Mouse (Mus musculus) liver, embryonic 15.5 days (tissue): ENCODE results near the gene Hal. TPM values are rescaled to one million over a fixed set of nuclear protein-coding genes. Genes with fewer than 3 reads are reported as not detected.
A peak's percentile ranks its signal among the peaks of the same experiment; 100 is the strongest.

ENCODE experiments used
- ATAC-seq: fragments of 200-750 bp; cut with Nextera tagmentation; 2 replicates; pipeline ENCODE4 v1.8.0; 2017; ENCODE audit warnings: moderate number of reproducible peaks, mild to moderate bottlenecking, moderate library complexity; ENCODE audit not compliant: insufficient read depth
- H3K27ac ChIP-seq: fragments of 300-500 bp; sonication (generic); replicated peaks from 2 replicates; pipeline ENCODE4 v1.5.1; 2015; ENCODE audit warnings: mild to moderate bottlenecking, inconsistent platforms
- H3K27me3 ChIP-seq: fragments of 300-500 bp; sonication (generic); 2 replicates; pipeline ENCODE4 v1.6.1; 2015; ENCODE audit warnings: mild to moderate bottlenecking, inconsistent platforms
- H3K36me3 ChIP-seq: fragments of 300-500 bp; sonication (generic); replicated peaks from 2 replicates; pipeline ENCODE4 v1.6.1; 2015; ENCODE audit warnings: moderate library complexity, mild to moderate bottlenecking, inconsistent platforms
- H3K4me1 ChIP-seq: fragments of 300-500 bp; sonication (generic); replicated peaks from 2 replicates; pipeline ENCODE4 v1.6.1; 2015; ENCODE audit warnings: inconsistent platforms
- H3K4me2 ChIP-seq: fragments of 300-500 bp; sonication (generic); 2 replicates; pipeline ENCODE4 v1.6.1; 2015; ENCODE audit warnings: moderate library complexity, mild to moderate bottlenecking, inconsistent platforms
- H3K4me3 ChIP-seq: fragments of 300-500 bp; sonication (generic); replicated peaks from 2 replicates; pipeline ENCODE4 v1.5.1; 2015; ENCODE audit warnings: mild to moderate bottlenecking, inconsistent platforms
- H3K9ac ChIP-seq: fragments of 300-500 bp; sonication (generic); 2 replicates; pipeline ENCODE4 v1.6.1; 2015; ENCODE audit warnings: moderate library complexity, mild to moderate bottlenecking, inconsistent platforms
- H3K9me3 ChIP-seq: fragments of 300-500 bp; sonication (generic); replicated peaks from 2 replicates; pipeline ENCODE4 v1.6.1; 2016; ENCODE audit warnings: inconsistent platforms
- WGBS: fragments of 180-500 bp; shearing (Covaris S2); methylation state at CpG from one replicate; pipeline ENCODE4 v1.1.7; 2015; ENCODE audit warnings: mixed read lengths; ENCODE audit not compliant: insufficient replicate concordance; 5-methylcytosine and 5-hydroxymethylcytosine counted together
- polyA plus RNA-seq: library from polyadenylated mRNA; unstranded; fragments of >200 nt; fragmentation: Nextera tagmentation; extraction: Ambion mirVana; gene quantifications from 2 replicates; pipeline ENCODE4 v1.2.1, GENCODE M21; 2015

Hal gene
- polyA plus RNA-seq, 1 experiment from 2014 or later, result 7.7 TPM

DNA sequence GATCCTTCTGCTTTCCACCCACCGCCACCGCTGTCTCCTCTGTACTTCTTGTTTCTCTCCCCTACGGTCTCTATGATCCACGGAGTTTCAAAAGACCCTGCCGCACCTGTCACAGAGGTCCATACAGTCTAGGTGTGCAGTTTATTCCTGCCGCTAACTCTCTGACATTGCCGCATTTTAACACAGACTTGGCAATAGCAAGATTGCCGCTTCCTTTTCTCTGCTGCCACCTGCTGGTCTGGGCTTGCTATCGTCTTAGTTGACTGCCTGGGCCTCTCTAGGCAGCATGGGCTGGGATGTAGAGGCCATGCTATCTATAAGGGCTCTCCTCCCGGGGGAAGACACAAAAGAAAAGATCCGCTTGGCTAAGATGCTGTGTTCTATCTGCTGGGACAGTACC lies 17.2 kb upstream of the Hal start:
- H3K4me3 ChIP-seq, result no peak overlapping the region
- H3K27ac ChIP-seq, result no peak overlapping the region
- no peaks in the 10 kb centered on the region for H3K9me3 ChIP-seq
- 49% methylated on average over 11 of the region's 11 CpGs for WGBS
- no peaks in the 10 kb centered on the region for H3K27me3 ChIP-seq
- no peak overlapping the region for H3K9ac ChIP-seq
- peaks cover 86% of the 10 kb centered on the region for H3K36me3 ChIP-seq
- H3K4me1 ChIP-seq, result peaks cover 14% of the 10 kb centered on the region
- no peak overlapping the region for H3K4me2 ChIP-seq
- ATAC-seq, result no peak

DNA sequence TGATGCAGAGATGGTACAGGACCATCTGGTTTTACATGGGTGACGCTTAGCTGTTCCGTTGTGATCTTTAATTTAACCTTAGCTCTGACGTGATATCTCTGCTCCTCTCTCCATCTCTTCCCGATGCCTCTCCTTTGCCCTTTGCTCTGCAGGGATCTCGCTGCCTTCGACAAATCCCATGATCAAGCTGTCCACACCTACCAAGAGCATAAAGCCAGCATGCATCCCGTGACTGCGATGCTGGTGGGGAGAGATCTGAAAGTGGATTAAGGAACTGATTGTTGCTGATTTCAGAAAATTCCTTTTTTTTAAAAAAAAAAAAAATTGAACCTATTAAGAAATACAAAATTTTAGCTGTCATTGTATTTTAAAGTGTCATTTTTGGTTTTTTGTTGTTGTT lies 4.1 kb upstream of the Hal start:
- Histone ChIP-seq H3K9me3 (no peaks in the 10 kb centered on the region), H3K4me3 (no peak overlapping the region), H3K4me2 (no peak overlapping the region), H3K27ac (no peak overlapping the region), H3K27me3 (no peaks in the 10 kb centered on the region), H3K36me3 (peaks cover 54% of the 10 kb centered on the region), H3K9ac (no peak overlapping the region), H3K4me1 (peaks cover 25% of the 10 kb centered on the region)
- WGBS, result 79% methylated on average over 8 of the region's 8 CpGs
- ATAC-seq, result no peak

DNA sequence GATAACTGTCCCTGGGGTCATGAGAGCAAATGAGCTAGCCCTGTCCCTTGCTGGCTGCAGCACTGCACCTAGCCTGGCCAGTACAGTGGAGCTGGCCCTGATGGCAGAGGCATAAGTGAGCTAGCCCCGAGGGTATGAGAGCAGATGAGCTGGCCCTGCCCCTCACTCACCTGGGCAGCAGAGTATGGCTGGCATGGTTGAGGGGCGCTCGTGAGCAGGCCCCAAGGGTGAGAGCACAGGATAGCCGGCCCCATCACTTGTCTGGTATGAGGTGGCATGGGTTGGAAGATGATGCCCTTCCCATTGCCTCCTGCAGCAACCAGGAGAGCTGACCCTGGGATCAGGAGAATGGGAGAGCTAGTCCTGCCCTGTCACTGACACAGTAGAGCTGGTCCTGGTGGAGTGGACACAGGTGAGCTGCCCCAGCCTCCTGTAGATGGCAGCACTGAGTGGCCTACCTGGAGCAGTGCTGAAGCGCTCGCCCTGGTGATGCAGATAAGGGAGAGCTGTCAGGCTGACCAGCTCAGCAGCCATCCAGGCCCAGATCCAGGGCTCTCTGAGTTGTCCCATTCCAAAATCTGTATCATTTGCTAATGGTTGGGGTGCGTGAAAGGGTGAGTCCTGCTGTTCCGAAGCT lies 3.4 kb upstream of the Hal start:
- peaks cover 48% of the 10 kb centered on the region for H3K36me3 ChIP-seq
- WGBS, result 68% methylated on average over 8 of the region's 8 CpGs

DNA sequence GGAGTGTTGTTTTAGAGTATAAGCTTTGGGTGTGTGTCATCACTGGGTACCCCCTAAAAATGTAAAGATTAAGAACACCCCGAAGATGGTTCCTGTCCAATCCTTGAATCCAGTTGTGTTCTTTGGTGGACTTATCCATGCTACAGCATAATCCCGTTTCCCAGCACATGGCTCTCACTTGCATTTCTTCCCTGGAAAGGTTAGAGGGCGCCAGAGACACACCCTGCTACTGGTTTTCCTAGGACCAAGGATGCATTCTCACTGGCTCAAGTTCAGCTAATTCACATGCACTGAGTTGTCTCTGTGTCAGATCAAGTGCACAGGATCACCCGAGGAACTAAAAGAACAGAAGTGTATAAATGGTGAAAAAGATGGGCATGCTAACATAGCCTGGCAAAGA lies 1.9 kb upstream of the Hal start:
- ATAC-seq, result no peak
- H3K4me3 ChIP-seq, result no peak overlapping the region
- peaks cover 25% of the 10 kb centered on the region for H3K4me1 ChIP-seq
- no peak overlapping the region for H3K4me2 ChIP-seq
- H3K27me3 ChIP-seq, result no peaks in the 10 kb centered on the region
- H3K36me3 ChIP-seq, result peaks cover 33% of the 10 kb centered on the region
- H3K9me3 ChIP-seq, result no peaks in the 10 kb centered on the region
- 24% methylated on average over 4 of the region's 4 CpGs for WGBS
- H3K27ac ChIP-seq, result no peak overlapping the region
- no peak overlapping the region for H3K9ac ChIP-seq

More for the DNA sequence above, 3.4 kb upstream of the Hal start:
- Histone ChIP-seq H3K27me3 (no peaks in the 10 kb centered on the region), H3K4me1 (peaks cover 25% of the 10 kb centered on the region), H3K9me3 (no peaks in the 10 kb centered on the region), H3K27ac (no peak overlapping the region), H3K4me3 (no peak overlapping the region), H3K9ac (no peak overlapping the region), H3K4me2 (no peak overlapping the region)
- ATAC-seq, result peak; percentile 45

DNA sequence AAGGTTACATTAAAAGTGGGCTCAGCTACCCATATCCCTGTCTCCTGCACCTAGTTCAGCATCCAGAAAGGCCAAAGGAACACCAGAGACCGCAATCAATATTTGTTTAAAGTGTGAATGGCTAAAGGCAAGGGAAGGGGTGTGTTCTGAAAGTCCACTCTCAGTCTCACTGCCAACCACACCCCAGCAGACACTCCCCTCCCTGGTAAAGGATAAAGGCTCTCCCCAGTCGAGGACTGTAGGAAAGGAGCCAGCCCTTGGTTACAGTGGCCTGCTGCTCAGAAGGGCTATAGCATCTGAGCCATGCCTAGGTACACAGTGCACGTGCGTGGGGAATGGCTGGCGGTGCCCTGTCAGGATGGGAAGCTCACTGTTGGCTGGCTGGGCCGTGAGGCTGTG lies 259 bp downstream of the Hal start:
- ATAC-seq, result peak; percentile 49
- 59% methylated on average over 6 of the region's 6 CpGs for WGBS
- no peak overlapping the region for H3K9ac ChIP-seq
- H3K27ac ChIP-seq, result peak overlapping the region; percentile 72
- H3K4me3 ChIP-seq, result no peak overlapping the region
- H3K9me3 ChIP-seq, result no peaks in the 10 kb centered on the region
- peak overlapping the region; percentile 21 for H3K4me2 ChIP-seq
- H3K4me1 ChIP-seq, result peaks cover 25% of the 10 kb centered on the region
- peaks cover 12% of the 10 kb centered on the region; the same call in 1 of the 2 replicates for H3K36me3 ChIP-seq
- no peaks in the 10 kb centered on the region for H3K27me3 ChIP-seq

DNA sequence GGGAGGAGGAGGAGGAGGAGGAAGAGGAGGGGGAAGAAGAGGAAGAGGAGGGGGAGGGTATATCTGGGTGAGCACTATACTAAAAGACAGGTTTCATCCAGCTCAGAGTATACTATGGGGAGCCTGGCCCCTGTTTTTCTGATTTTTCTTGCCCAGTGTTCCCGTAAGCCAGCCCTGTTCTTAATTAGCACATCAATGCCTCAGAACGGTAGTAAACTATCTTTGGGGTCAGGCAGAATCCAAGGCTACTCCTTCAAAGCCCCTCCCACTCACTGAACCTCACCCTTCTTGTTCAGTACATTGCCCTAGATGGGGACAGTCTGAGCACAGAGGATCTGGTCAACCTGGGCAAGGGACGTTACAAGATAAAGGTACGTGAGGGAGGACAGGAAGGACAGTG lies 1.9 kb downstream of the Hal start:
- Histone ChIP-seq H3K27me3 (no peaks in the 10 kb centered on the region), H3K9me3 (no peaks in the 10 kb centered on the region), H3K4me3 (no peak overlapping the region), H3K36me3 (0 out of 2 replicates have a peak, but pooled peaks cover under 1% of the 10 kb centered on the region), H3K4me1 (peaks cover 25% of the 10 kb centered on the region), H3K4me2 (no peak overlapping the region), H3K9ac (no peak overlapping the region), H3K27ac (no peak overlapping the region)
- ATAC-seq, result no peak
- 59% methylated on average over 4 of the region's 4 CpGs for WGBS

DNA sequence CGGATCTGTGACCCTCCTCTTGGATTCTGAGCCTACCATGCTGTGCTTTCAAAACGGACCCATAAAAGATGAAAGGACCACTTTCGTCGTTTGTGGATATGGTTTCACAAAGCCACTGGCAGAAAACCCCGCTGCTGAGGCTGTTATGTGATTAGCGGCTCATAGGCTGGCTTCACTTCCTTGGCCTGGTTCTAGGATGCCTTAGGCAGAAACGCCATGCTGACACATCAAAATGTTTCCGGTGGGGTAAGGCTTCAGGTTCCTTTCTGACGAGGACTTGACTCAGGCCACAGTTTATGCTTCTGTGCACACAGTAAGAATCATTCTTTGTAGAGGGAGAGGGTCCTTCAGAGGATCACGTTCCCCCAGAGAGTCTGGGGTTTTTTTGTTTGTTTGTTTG lies 12.3 kb downstream of the Hal start:
- Histone ChIP-seq H3K4me1 (no peaks in the 10 kb centered on the region), H3K27me3 (no peaks in the 10 kb centered on the region), H3K9me3 (no peaks in the 10 kb centered on the region), H3K4me3 (no peak overlapping the region), H3K4me2 (no peak overlapping the region), H3K27ac (no peak overlapping the region), H3K36me3 (no peaks in the 10 kb centered on the region), H3K9ac (no peak overlapping the region)
- WGBS, result 49% methylated on average over 10 of the region's 10 CpGs
- ATAC-seq, result no peak

DNA sequence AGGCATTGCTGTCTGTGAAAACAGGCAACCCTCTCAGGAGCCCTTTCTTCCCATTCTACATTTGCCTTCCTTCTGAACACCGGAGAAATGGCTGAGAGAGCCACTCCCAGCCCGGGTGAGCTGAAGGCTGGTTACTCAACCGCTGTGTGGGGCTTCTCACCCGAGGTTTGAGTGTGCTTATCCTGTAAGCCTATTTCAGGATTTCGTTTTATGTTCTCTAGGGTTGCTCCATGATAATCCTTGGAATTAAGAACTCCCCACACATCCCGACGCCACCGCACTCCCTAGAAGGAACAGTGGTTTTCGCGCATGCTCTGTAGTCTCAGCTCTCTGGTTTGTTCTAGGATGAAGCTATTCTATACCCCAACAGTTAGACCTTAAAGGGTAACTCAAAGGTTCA lies 12.8 kb downstream of the Hal start:
- no peak for ATAC-seq
- H3K4me2 ChIP-seq, result no peak overlapping the region
- no peaks in the 10 kb centered on the region for H3K9me3 ChIP-seq
- no peaks in the 10 kb centered on the region for H3K4me1 ChIP-seq
- no peak overlapping the region for H3K9ac ChIP-seq
- 70% methylated on average over 10 of the region's 10 CpGs for WGBS
- no peak overlapping the region for H3K27ac ChIP-seq
- no peaks in the 10 kb centered on the region for H3K27me3 ChIP-seq
- H3K36me3 ChIP-seq, result no peaks in the 10 kb centered on the region
- H3K4me3 ChIP-seq, result no peak overlapping the region

DNA sequence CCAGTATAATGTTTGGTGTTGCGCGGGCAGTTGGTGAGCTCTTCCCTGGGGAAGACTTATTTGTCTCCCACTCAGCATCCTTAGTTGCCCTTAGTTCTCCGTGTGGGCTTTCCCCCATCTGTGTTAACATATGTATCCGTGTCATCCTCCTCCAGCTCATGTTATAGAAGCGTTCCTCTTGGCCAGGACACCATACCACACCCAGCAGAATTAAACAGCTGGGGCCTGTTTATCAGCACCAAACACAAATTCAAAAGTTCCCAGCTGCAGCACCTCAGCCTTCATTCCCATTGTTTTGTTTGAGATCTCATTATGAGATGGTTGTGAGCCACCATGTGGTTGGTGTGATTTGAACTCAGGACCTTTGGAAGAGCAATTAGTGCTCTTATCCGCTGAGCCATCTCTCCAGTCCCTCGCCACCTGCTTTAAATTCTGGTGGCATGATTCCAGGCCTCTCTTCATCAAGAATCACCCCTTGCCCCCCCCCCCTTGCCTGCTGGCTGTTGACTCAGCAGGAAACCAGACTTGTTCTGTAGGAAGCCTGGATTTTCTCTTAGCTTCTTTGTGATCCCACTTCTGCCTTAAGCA lies 19.9 kb downstream of the Hal start:
- WGBS, result 69% methylated on average over 7 of the region's 7 CpGs
- Histone ChIP-seq H3K27me3 (no peaks in the 10 kb centered on the region), H3K9me3 (no peaks in the 10 kb centered on the region), H3K4me2 (no peak overlapping the region), H3K4me1 (no peaks in the 10 kb centered on the region), H3K4me3 (no peak overlapping the region), H3K9ac (no peak overlapping the region), H3K36me3 (no peaks in the 10 kb centered on the region), H3K27ac (no peak overlapping the region)
- no peak for ATAC-seq

DNA sequence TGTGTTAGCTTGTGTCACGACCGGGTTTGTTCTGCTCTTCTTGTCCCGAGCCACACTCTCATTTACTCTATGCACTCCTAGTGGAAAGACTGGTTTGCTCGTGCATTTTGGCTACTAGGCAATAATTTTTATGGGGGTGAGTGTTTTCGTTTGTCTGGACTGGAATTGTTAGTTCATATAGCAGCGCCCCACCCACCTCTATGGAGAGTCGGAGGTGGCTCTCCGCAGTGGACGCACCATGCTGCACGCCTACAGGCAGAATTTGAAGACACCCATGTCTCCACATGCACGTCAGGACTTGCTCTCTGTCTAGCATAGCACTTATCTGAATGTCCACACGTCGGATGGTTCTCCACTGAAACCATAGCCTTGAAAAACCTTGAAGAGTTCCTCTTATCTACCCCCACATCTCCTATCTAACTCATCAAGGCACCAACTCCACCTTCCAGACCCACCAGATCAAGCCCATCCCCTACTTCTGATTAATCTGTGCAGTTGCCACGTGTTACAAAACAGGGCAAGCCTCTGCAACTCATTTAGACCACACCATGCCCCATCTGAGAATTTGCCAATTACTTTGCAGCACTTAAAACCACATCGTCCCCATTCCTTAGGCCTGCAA lies 21.1 kb downstream of the Hal start:
- no peaks in the 10 kb centered on the region for H3K36me3 ChIP-seq
- no peaks in the 10 kb centered on the region for H3K9me3 ChIP-seq
- H3K4me2 ChIP-seq, result no peak overlapping the region
- H3K4me3 ChIP-seq, result no peak overlapping the region
- ATAC-seq, result no peak
- H3K9ac ChIP-seq, result no peak overlapping the region
- H3K27me3 ChIP-seq, result no peaks in the 10 kb centered on the region
- H3K4me1 ChIP-seq, result no peaks in the 10 kb centered on the region
- no peak overlapping the region for H3K27ac ChIP-seq
- WGBS, result 64% methylated on average over 15 of the region's 15 CpGs

DNA sequence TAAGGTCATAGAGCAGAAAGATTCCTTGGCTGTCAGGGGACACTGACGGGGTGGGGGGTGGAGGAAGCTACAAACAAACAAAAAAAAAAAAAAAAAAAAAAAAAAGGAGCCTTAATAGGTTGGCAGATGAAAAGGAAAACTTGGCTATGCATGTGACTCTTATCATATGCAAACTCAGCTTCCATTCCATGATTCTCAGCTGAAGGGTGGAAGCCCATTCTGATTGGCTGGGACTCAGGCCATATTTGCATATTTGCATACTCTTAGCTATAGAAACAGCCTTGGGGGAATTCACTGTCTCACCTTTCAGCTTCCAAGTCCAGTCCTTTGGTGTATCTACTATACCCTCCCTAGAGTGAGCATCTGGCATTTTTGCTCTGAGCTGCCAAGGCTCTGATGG lies 26.9 kb downstream of the Hal start:
- no peak for ATAC-seq
- Histone ChIP-seq H3K4me3 (no peak overlapping the region), H3K27ac (0 out of 2 replicates have a peak overlapping the region, but pooled peaks have one; percentile 24), H3K4me1 (0 out of 2 replicates have a peak, but pooled peaks cover 5% of the 10 kb centered on the region), H3K9me3 (no peaks in the 10 kb centered on the region), H3K9ac (no peak overlapping the region), H3K36me3 (no peaks in the 10 kb centered on the region), H3K27me3 (no peaks in the 10 kb centered on the region), H3K4me2 (no peak overlapping the region)
- 21% methylated on average over 1 of the region's 1 CpGs for WGBS
